Mouse (Mus musculus) kidney, embryonic 15.5 days (tissue): ENCODE data around the gene Abcb8. TPM values are rescaled to one million over a fixed set of nuclear protein-coding genes. Genes with fewer than 3 reads are reported as not detected.
A peak's percentile ranks its signal among the peaks of the same experiment; 100 is the strongest.
"Not testable (repeated sequence)": the region's sequence is repeated elsewhere in the genome, so short reads cannot be mapped to it uniquely, and the experiment has no call there.

Experiments used
- ATAC-seq: fragments of 200-750 bp; cut with Nextera tagmentation; replicated peaks from 2 replicates; pipeline ENCODE4 v1.8.0; 2017; ENCODE audit warnings: moderate TSS enrichment; ENCODE audit not compliant: low FRiP score
- H3K27ac ChIP-seq: fragments of 300-500 bp; sonication (generic); 2 replicates; pipeline ENCODE4 v1.5.1; 2015; ENCODE audit warnings: mild to moderate bottlenecking, inconsistent platforms
- H3K27me3 ChIP-seq: fragments of 300-500 bp; sonication (generic); 2 replicates; pipeline ENCODE4 v1.6.1; 2015; ENCODE audit warnings: inconsistent platforms
- H3K36me3 ChIP-seq: fragments of 300-500 bp; sonication (generic); 2 replicates; pipeline ENCODE4 v1.6.1; 2015; ENCODE audit warnings: inconsistent platforms
- H3K4me1 ChIP-seq: fragments of 300-500 bp; sonication (generic); 2 replicates; pipeline ENCODE4 v1.6.1; 2015; ENCODE audit warnings: inconsistent platforms
- H3K4me2 ChIP-seq: fragments of 300-500 bp; sonication (generic); 2 replicates; pipeline ENCODE4 v1.6.1; 2015; ENCODE audit warnings: moderate library complexity, mild to moderate bottlenecking, inconsistent platforms
- H3K4me3 ChIP-seq: fragments of 300-500 bp; sonication (generic); replicated peaks from 2 replicates; pipeline ENCODE4 v1.5.1; 2015; ENCODE audit warnings: mild to moderate bottlenecking, inconsistent platforms
- H3K9ac ChIP-seq: fragments of 300-500 bp; sonication (generic); 2 replicates; pipeline ENCODE4 v1.6.1; 2015; ENCODE audit warnings: mild to moderate bottlenecking, inconsistent platforms
- H3K9me3 ChIP-seq: fragments of 300-500 bp; sonication (generic); replicated peaks from 2 replicates; pipeline ENCODE4 v1.6.1; 2016; ENCODE audit warnings: inconsistent platforms
- WGBS: fragments of 180-500 bp; shearing (Covaris S2); methylation state at CpG from one replicate; pipeline ENCODE4 v1.1.7; 2015; ENCODE audit warnings: mixed read lengths; 5-methylcytosine and 5-hydroxymethylcytosine counted together
- polyA plus RNA-seq: library from polyadenylated mRNA; unstranded; fragments of >200 nt; fragmentation: Nextera tagmentation; extraction: Ambion mirVana; gene quantifications from 2 replicates; pipeline ENCODE4 v1.2.1, GENCODE M21; 2015

Abcb8 gene
- polyA plus RNA-seq, 1 experiment from 2014 or later = 62.0 TPM

DNA sequence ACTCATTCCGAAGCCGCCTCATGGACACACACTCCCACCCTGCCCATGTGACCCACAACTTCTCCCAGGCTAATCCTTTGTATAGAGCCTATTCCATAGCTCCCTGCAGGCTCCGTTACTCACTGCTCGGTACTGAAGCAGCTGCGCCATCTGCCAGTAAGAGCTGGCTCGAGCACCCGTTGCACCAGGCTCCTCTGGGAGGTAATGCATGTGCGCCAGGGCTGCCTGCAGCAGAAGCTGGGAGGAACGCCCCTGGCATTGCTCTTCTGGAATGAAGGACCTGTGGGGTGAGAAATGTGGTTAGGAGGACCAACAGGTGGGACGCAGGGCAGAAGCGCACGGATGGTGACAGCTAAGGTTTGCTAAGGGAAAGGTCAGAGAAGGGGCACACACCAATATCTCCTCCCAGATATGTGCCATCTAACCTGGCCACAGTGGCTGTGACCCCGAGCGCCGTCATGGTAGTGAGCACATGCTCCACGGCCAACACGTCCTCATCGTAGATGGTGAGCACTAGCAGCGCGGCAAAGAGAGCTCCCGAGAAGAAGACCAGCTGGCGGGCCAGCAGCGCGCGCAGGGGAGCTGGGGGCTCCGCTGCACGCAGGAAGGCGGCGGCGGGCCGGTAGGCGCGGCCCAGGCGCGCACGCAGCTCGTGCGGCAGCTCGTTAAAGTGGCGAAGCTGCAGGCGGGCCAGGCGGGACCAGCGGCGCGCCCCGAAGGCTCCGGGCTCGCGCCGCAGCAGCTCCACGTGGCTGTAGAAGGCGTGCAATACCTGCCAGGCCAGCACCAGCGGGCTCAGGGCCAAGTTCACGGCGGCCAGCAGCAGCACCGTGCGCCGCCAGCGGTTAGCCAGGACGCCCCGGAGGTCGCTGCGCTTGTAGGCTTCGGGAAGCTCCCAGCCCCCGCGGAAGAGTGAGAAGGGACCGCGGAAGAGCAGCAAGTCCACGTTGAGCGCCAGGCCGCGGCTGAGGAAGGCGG, 5.9 kb upstream of the Abcb8 start:
- Histone ChIP-seq H3K9me3 (no peaks in the 10 kb centered on the region), H3K9ac (peak overlapping the region; percentile 37), H3K36me3 (no peaks in the 10 kb centered on the region), H3K4me3 (peak overlapping the region; percentile 46), H3K4me1 (peaks cover 55% of the 10 kb centered on the region), H3K4me2 (peak overlapping the region; percentile 95), H3K27ac (0 out of 2 replicates have a peak overlapping the region, but pooled peaks have one; percentile 33), H3K27me3 (peaks cover 38% of the 10 kb centered on the region)
- peak; percentile 38 for ATAC-seq
- 1% methylated on average over 73 of the region's 73 CpGs for WGBS

GRCm38 (mm10) chr5:24388246-24388915, 5.1 kb upstream of the Abcb8 start:
- 24% methylated on average over 25 of the region's 26 CpGs for WGBS
- Histone ChIP-seq H3K27me3 (peaks cover 38% of the 10 kb centered on the region), H3K9me3 (no peaks in the 10 kb centered on the region), H3K9ac (peak overlapping the region; percentile 37), H3K36me3 (no peaks in the 10 kb centered on the region), H3K4me3 (peak overlapping the region; percentile 46), H3K27ac (0 out of 2 replicates have a peak overlapping the region, but pooled peaks have one; percentile 33), H3K4me1 (peaks cover 54% of the 10 kb centered on the region), H3K4me2 (peak overlapping the region; percentile 95)
- ATAC-seq = no peak

- no peak overlapping the region for H3K27ac ChIP-seq
- WGBS = 57% methylated on average over 7 of the region's 7 CpGs
- ATAC-seq = no peak
- H3K4me3 ChIP-seq = no peak overlapping the region
- H3K9ac ChIP-seq = no peak overlapping the region
- peaks cover 38% of the 10 kb centered on the region for H3K27me3 ChIP-seq
- no peaks in the 10 kb centered on the region for H3K9me3 ChIP-seq
- H3K4me1 ChIP-seq = peaks cover 54% of the 10 kb centered on the region
- no peaks in the 10 kb centered on the region for H3K36me3 ChIP-seq
- no peak overlapping the region for H3K4me2 ChIP-seq
Observed at GRCm38 (mm10) chr5:24389011-24389657, 4.3 kb upstream of the Abcb8 start.

DNA sequence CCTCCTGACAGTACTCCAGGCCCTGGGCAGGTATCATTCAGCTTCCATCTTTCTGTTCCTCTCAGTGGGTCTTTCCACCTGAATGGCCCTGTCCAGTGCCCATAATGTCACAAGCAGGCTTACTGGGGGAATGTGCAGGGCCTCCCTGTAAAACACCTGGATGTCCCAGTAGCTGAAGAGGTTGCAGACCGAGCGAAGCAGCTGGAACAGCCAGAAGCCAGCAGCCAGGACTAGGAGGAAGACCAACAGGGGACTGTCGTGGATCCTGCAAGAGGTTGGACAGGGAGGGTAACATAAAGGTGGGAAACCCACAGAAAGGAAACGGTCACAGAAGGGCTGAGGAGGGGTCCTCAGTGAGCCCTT, 3.8 kb upstream of the Abcb8 start:
- ATAC-seq = no peak
- peaks cover 34% of the 10 kb centered on the region for H3K27me3 ChIP-seq
- no peak overlapping the region for H3K9ac ChIP-seq
- H3K4me3 ChIP-seq = no peak overlapping the region
- H3K4me1 ChIP-seq = peaks cover 49% of the 10 kb centered on the region
- 74% methylated on average over 4 of the region's 4 CpGs for WGBS
- H3K36me3 ChIP-seq = no peaks in the 10 kb centered on the region
- no peak overlapping the region for H3K4me2 ChIP-seq
- H3K9me3 ChIP-seq = no peaks in the 10 kb centered on the region
- no peak overlapping the region for H3K27ac ChIP-seq

GRCm38 (mm10) chr5:24391864-24392263, 1.6 kb upstream of the Abcb8 start, which contains the start of gene Atg9b:
Gene Atg9b, minus strand, starts transcription at chr5:24392143.
- H3K4me1 ChIP-seq = peaks cover 49% of the 10 kb centered on the region
- WGBS = 86% methylated on average over 7 of the region's 7 CpGs
- no peaks in the 10 kb centered on the region for H3K36me3 ChIP-seq
- no peak within 1 kb of the TSS for H3K9ac ChIP-seq
- ATAC-seq = no peak
- no peak within 1 kb of the TSS for H3K4me3 ChIP-seq
- H3K27ac ChIP-seq = no peak within 1 kb of the TSS
- no peaks in the 10 kb centered on the region for H3K9me3 ChIP-seq
- peaks cover 19% of the 10 kb centered on the region for H3K27me3 ChIP-seq
- no peak within 1 kb of the TSS for H3K4me2 ChIP-seq

DNA sequence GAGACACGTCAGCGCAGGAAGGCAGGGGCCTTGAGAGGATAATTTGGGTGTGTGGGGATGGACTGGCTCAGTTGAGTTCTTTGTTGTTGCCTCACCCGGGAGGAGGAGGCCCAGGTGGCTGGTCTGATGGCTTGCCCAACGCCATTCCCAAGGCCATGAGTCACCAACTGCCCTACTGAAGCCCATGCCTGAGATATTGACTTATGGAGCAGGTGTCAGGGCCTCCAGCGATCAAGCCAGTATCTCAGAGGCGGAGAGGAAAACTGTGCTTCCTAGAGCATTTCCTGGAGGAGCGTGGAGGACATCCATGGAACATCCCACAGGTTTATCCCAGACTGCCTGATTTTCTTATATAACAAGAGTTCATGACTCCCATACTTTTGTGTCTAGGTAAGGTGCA, 739 bp upstream of the Abcb8 start:
- no peaks in the 10 kb centered on the region for H3K36me3 ChIP-seq
- H3K27ac ChIP-seq = no peak overlapping the region
- peaks cover 12% of the 10 kb centered on the region for H3K27me3 ChIP-seq
- H3K4me2 ChIP-seq = no peak overlapping the region
- 70% methylated on average over 7 of the region's 7 CpGs for whole genome bisulfite sequencing
- H3K9me3 ChIP-seq = no peaks in the 10 kb centered on the region
- no peak for ATAC-seq
- H3K9ac ChIP-seq = no peak overlapping the region
- H3K4me3 ChIP-seq = no peak overlapping the region
- peaks cover 40% of the 10 kb centered on the region for H3K4me1 ChIP-seq

DNA sequence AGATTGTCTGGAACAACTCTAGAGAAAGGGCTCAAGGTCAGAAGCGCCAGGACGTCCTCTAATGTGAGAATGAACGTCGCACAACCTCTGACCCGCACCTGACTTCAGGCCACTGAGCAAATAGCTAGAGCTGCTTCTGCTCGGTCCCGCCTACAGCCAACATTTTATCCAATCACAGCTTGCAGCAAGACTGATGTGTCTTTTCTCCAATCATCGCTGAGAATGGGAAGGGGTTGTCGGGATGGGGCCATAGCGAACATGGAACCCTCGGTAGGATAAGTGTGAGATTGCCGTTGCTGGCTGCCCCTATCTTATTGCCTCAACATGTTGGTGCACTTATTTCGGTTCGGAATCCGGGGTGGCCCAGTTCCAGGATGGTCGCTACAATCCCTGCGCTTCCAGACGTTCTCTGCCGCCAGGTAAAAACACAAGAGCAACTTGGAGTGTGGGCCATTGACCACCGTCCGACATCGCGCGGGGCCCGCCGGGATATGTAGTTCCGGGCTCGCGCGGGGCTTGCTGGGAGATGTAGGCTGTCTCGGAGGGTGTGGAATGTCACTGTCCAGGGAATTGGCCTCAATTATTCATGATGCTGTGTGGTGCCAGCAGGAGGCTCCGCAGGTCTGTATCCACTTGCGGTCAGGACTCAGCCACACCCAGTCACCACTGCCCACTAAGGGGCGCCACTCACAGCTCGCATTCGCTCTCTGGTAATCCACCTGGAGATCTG, 867 bp downstream of the Abcb8 start:
- no peaks in the 10 kb centered on the region for H3K36me3 ChIP-seq
- H3K9me3 ChIP-seq = no peaks in the 10 kb centered on the region
- H3K4me1 ChIP-seq = peaks cover 25% of the 10 kb centered on the region
- peak overlapping the region; percentile 67 for H3K4me3 ChIP-seq
- WGBS = 1% methylated on average over 36 of the region's 36 CpGs
- peak overlapping the region; percentile 85 for H3K27ac ChIP-seq
- H3K27me3 ChIP-seq = no peaks in the 10 kb centered on the region
- peak overlapping the region; percentile 45 for H3K9ac ChIP-seq
- H3K4me2 ChIP-seq = peak overlapping the region; percentile 60
- ATAC-seq = peak; percentile 97

- H3K27me3 ChIP-seq, H3K4me2 ChIP-seq, H3K27ac ChIP-seq, H3K4me3 ChIP-seq, H3K9ac ChIP-seq, H3K9me3 ChIP-seq, ATAC-seq: not testable (repeated sequence)
- H3K36me3 ChIP-seq = peaks cover 17% of the 10 kb centered on the region
- 91% methylated on average over 6 of the region's 6 CpGs for WGBS
- peaks cover 20% of the 10 kb centered on the region for H3K4me1 ChIP-seq
Observed at GRCm38 (mm10) chr5:24396254-24396653, 2.8 kb downstream of the Abcb8 start.

DNA sequence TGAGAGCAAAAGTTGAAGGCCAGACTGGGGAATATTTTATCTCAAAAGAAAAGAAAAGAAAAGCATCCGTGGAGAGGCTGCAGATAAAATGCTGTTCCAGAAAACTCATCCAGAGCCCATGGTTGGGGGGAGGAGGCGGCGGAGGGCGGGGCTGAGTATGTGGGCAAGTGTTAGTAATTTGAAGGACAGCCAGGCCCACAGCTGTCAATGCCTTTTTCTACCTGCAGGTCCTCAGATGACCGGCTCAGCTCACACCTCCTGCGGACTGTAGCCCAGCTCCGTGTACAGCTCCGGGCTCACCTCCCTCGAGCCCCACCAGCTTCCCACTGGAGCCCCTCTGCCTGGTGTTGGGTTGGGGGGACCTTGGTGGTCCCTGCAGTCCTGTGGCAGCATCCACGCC, 6.2 kb downstream of the Abcb8 start:
- WGBS = 89% methylated on average over 10 of the region's 10 CpGs
- Histone ChIP-seq H3K4me2 (no peak overlapping the region), H3K27ac (no peak overlapping the region), H3K36me3 (peaks cover 51% of the 10 kb centered on the region), H3K4me3 (no peak overlapping the region), H3K4me1 (0 out of 2 replicates have a peak, but pooled peaks cover 8% of the 10 kb centered on the region), H3K9me3 (no peaks in the 10 kb centered on the region), H3K27me3 (no peaks in the 10 kb centered on the region), H3K9ac (no peak overlapping the region)
- ATAC-seq = no peak

GRCm38 (mm10) chr5:24400362-24400761, 6.9 kb downstream of the Abcb8 start:
- WGBS = 89% methylated on average over 11 of the region's 11 CpGs
- no peak overlapping the region for H3K27ac ChIP-seq

GRCm38 (mm10) chr5:24400911-24401605, 7.6 kb downstream of the Abcb8 start:
- no peak for ATAC-seq

More at GRCm38 (mm10) chr5:24400362-24400761, 6.9 kb downstream of the Abcb8 start:
- H3K4me2 ChIP-seq = no peak overlapping the region
- no peak overlapping the region for H3K9ac ChIP-seq
- peaks cover 57% of the 10 kb centered on the region for H3K36me3 ChIP-seq
- 0 out of 2 replicates have a peak, but pooled peaks cover under 1% of the 10 kb centered on the region for H3K4me1 ChIP-seq
- H3K9me3 ChIP-seq = no peaks in the 10 kb centered on the region
- no peak for ATAC-seq
- H3K27me3 ChIP-seq = no peaks in the 10 kb centered on the region
- H3K4me3 ChIP-seq = no peak overlapping the region

More at GRCm38 (mm10) chr5:24400911-24401605, 7.6 kb downstream of the Abcb8 start:
- Histone ChIP-seq H3K27me3 (no peaks in the 10 kb centered on the region), H3K4me3 (no peak overlapping the region), H3K4me2 (no peak overlapping the region), H3K9me3 (no peaks in the 10 kb centered on the region), H3K36me3 (peaks cover 62% of the 10 kb centered on the region), H3K27ac (no peak overlapping the region), H3K9ac (no peak overlapping the region), H3K4me1 (no peaks in the 10 kb centered on the region)
- WGBS = 88% methylated on average over 5 of the region's 5 CpGs
